Mouse (Mus musculus) right cerebral cortex, postnatal 10 days (tissue): ENCODE results near the gene Nrd1.

Source experiments
- DNase-seq, 2 experiments: peaks; one replicate each; pipeline ENCODE4 v3.0.0; 2021; ENCODE audit warnings: low spot score in 2 of 2

The Nrd1 gene

GRCm38 (mm10) chr4:109098861-109099260, 98.4 kb downstream of the Nrd1 start:
- DNase-seq = no peak

DNA sequence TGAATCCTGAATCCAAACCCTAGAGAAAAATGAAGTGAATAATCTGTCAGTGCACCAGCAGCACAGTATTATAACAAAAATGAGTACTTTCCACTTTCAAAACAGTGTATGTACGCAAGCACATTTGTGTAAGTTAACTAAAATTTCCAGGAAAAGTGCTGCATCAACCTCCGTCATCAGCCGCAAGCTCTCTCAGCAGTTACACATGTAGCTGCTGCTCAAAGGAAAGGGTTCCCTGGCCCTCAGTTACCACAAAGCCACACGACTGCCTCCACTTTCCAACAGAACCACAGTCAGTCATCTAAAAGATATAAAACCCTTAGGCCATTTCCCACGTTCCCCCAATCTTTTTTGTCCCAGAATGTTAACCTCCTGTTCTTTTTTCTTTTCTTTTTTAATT, 102.1 kb downstream of the Nrd1 start:
- no peak for DNase-seq

DNA sequence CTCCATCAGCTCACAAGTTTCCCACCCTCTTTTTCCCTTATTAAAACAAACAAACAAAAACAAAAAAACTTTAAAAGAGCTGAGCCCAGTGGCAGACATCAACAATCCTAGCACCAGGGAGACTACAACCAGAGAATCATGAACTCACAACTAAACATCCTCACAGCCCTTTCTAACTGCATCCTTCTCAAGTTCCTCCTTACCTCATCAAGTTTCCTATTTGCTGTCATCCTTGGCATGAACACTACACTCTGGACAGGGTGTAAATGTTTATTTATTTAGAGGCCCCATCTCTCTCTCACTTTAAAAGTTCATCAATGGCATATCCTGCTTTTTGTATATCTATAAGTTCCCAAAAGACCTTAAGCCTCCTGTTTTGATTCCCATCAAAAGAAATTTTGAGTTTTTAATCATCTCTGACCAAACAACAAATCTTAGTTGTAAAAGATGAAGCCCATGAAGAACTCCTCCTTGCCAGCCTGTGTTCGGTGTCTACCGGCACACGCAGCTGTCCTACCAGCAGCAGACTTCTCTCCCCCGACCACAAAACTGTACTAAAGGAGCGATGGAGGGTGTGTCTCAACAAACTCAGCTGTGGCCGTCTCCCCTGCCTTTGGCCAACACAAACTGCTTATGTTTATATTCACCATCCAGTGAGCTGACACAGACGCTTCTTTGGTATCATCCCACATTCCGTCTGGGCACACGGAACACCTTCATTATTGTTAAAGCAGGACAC, 102.9 kb downstream of the Nrd1 start:
- DNase-seq = no peak

- no peak for DNase-seq
Measured at GRCm38 (mm10) chr4:109105254-109105653, 104.8 kb downstream of the Nrd1 start.

DNA sequence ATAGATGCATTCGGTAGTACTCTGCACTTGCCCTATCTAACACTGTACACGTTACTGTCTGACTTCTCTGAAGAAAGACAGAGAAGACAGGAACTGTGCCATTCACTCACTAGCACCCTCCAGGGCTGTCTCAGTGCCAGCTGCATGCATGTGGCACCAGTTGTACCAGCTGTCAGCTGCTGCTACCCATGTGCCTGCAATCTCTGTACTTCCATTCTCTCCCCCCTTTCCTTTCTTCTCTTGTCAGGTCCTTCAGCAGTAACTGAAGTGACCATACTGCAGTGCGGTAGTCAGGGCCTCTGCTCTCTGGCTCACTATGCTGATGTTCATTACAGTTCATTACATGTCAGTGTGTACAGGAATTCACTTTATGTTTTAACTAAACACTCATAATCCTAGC, 105.6 kb downstream of the Nrd1 start:
- DNase-seq = no peak

DNA sequence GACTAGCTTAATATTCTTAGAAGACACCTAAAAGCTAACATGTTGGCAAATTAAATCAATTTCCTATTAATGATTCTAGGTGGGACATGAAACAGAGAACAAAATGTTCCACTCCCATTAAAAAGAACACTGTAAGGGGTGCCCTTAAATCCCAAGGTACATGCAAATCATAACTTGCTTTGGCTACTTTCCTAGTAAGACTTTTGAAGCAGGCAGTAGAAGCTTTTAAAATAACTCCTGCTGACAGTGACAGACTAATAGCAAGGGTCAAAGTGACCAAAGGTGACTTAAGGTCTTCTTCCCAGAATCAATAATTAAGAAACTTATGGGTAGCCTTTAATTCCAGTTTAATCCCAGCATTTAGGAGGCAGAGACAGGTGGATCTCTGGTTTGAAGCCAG, 106.1 kb downstream of the Nrd1 start:
- no peak for DNase-seq

GRCm38 (mm10) chr4:109109012-109109411, 108.6 kb downstream of the Nrd1 start:
- no peak for DNase-seq

DNA sequence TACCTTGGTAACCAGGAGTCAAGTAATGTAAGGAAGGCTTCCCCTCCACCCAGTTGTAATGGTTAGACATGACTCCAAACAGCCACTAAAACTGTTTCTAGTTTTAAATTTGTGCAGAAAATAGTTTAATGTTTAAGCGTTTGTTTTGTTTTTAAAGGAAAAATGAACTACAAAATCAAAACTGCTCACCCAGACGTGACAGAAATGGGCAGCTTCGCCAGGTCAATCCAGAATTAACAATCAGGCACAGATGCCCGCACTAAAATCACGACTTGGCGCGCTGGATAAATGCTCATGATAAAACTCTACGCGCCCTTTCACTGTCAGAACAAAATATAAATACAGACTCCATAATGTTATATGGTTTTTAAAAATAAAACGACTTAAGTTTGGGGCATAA, 109.2 kb downstream of the Nrd1 start:
- no peak for DNase-seq

GRCm38 (mm10) chr4:109110978-109111377, 110.5 kb downstream of the Nrd1 start:
- no peak for DNase-seq
